Mouse (Mus musculus): ENCODE measurements at regions not wholly inside any gene's neighbourhood (a gene's known extent, or its start where the extent isn't known, plus 50 kb on each side); places are given as distances from the start of the nearest gene placed in this dataset.

DNA sequence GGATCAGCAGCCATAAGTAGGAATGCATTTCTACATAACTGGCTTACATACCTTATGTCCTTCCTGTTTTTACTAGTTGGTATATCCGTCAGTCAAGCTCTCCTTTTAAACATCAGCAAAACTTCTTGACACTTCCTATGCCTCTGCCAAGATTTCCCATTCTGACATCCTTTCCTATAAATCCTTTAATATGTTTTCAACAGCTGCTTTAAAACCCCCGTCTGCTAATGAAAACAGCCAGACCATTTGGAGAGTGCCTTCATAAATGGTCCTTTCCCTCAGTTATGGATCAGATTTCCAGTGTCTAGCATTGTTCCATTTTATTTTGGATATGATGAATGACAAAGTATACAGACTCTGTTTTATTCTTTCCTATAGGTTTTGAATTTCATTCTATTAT is 270.7 kb upstream of the Rgmb start:
- no peak for DNase-seq (ENCODE audit: low read depth, low spot score)
- H3K9me3 ChIP-seq (replicated peaks; ENCODE audit: insufficient read depth, low read length) = no peaks in the 10 kb centered on the region
- H3K27ac ChIP-seq (ENCODE audit: control insufficient read depth, low read depth, low read length) = no peak overlapping the region
- no peak overlapping the region for H3K4me3 ChIP-seq (ENCODE audit: control insufficient read depth in 1 of 2, insufficient read depth in 1 of 2, low read depth in 2 of 2, low read length in 2 of 2)
- TF ChIP-seq ELF1 (IDR thresholded peaks at IDR 0.05; ENCODE audit: low read depth, low read length) (no peak), CTCF (IDR thresholded peaks at IDR 0.05 in 2 of 3, conservative IDR thresholded peaks at IDR 0.05 in 1 of 3; ENCODE audit: control insufficient read depth in 1 of 3, insufficient read depth in 1 of 3, low read depth in 2 of 3, low read length in 3 of 3, poor library complexity in 1 of 3, severe bottlenecking in 1 of 3) (no peak), KAT2A (conservative IDR thresholded peaks at IDR 0.05; ENCODE audit: low read depth, low read length) (no peak), MAX (IDR thresholded peaks at IDR 0.05; ENCODE audit: low read length) (no peak), TBP (IDR thresholded peaks at IDR 0.05; ENCODE audit: low read depth, low read length) (no peak), E2F4 (IDR thresholded peaks at IDR 0.05; ENCODE audit: borderline replicate concordance, low read depth, low read length) (no peak), USF1 (IDR thresholded peaks at IDR 0.05; ENCODE audit: low read depth, low read length) (no peak), RCOR1 (IDR thresholded peaks at IDR 0.05; ENCODE audit: low read depth, low read length) (no peak), ZMIZ1 (IDR thresholded peaks at IDR 0.05; ENCODE audit: low read depth, low read length) (no peak), MAFK (IDR thresholded peaks at IDR 0.05; ENCODE audit: borderline replicate concordance, low read depth, low read length) (no peak), ZKSCAN1 (IDR thresholded peaks at IDR 0.05; ENCODE audit: low read depth, low read length) (no peak), POLR2AphosphoS5 (IDR thresholded peaks at IDR 0.05; ENCODE audit: borderline replicate concordance, low read depth, low read length) (no peak), TAL1 (IDR thresholded peaks at IDR 0.05; ENCODE audit: low read length) (no peak), TCF12 (IDR thresholded peaks at IDR 0.05; ENCODE audit: low read depth, low read length) (no peak), CHD2 (IDR thresholded peaks at IDR 0.05; ENCODE audit: low read length) (no peak), ETS1 (IDR thresholded peaks at IDR 0.05; ENCODE audit: low read depth, low read length) (no peak), EP300 (IDR thresholded peaks at IDR 0.05; ENCODE audit: low read depth in 1 of 2, low read length in 2 of 2) (no peak)
- H3K9ac ChIP-seq (ENCODE audit: control insufficient read depth, low read depth, low read length, poor library complexity, severe bottlenecking) = no peak overlapping the region
- no peaks in the 10 kb centered on the region for H3K4me1 ChIP-seq (ENCODE audit: control insufficient read depth in 1 of 2, insufficient read depth in 2 of 2, low read length in 2 of 2)
- H3K79me2 ChIP-seq (ENCODE audit: control insufficient read depth, insufficient read depth, low read length, poor library complexity) = no peaks in the 10 kb centered on the region
- no peaks in the 10 kb centered on the region for H3K36me3 ChIP-seq (ENCODE audit: control insufficient read depth in 1 of 2, insufficient read depth in 2 of 2, low read length in 2 of 2)
- H3K27me3 ChIP-seq (ENCODE audit: control insufficient read depth in 1 of 2, insufficient read depth in 2 of 2, low read length in 2 of 2) = no peaks in the 10 kb centered on the region

DNA sequence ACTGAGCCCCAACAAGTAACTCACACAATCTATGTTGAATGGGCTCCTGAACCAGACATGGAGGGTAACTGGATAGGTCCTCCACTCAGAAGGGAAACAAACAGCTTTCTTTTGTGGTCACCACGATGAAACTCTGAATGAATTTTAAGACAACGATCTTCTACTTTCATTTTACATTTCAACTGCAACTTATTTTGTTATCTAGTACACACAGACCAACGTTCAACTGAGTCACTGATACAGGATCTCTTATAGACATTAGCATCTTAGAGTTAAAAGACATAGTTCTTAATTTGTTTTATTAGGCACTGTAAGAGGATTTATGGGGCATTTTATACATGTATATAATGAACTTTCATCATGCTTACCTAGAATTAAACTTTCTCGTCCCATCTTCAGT is 262.1 kb upstream of the Rgmb start:
- Histone ChIP-seq H3K79me2 (ENCODE audit: control insufficient read depth, insufficient read depth, low read length, poor library complexity) (no peaks in the 10 kb centered on the region), H3K9me3 (replicated peaks; ENCODE audit: insufficient read depth, low read length) (no peaks in the 10 kb centered on the region), H3K27me3 (ENCODE audit: control insufficient read depth in 1 of 2, insufficient read depth in 2 of 2, low read length in 2 of 2) (no peaks in the 10 kb centered on the region), H3K27ac (ENCODE audit: control insufficient read depth, low read depth, low read length) (peak overlapping the region; percentile 53; the same call in 1 of the 2 replicates), H3K4me3 (ENCODE audit: control insufficient read depth in 1 of 2, insufficient read depth in 1 of 2, low read depth in 2 of 2, low read length in 2 of 2) (peak overlapping the region; percentile 39 to 50; a peak in 3 of 4 replicates), H3K4me1 (ENCODE audit: control insufficient read depth in 1 of 2, insufficient read depth in 2 of 2, low read length in 2 of 2) (peaks cover 0 to 6% of the 10 kb centered on the region in 2 experiments; a peak in 1 of 4 replicates), H3K36me3 (ENCODE audit: control insufficient read depth in 1 of 2, insufficient read depth in 2 of 2, low read length in 2 of 2) (no peaks in the 10 kb centered on the region; a peak in 1 of 4 replicates), H3K9ac (ENCODE audit: control insufficient read depth, low read depth, low read length, poor library complexity, severe bottlenecking) (no peak overlapping the region)
- TF ChIP-seq UBTF (IDR thresholded peaks at IDR 0.05; ENCODE audit: borderline replicate concordance, insufficient read depth, low read depth, low read length) = no peak
- no peak for TF ChIP-seq ZKSCAN1 (IDR thresholded peaks at IDR 0.05; ENCODE audit: low read depth, low read length)
- TF ChIP-seq TCF12 (IDR thresholded peaks at IDR 0.05; ENCODE audit: low read depth, low read length) = peak; percentile 25; the same call in 1 of the 2 replicates
- peak; percentile 34 to 81; a peak in 3 of 4 replicates for TF ChIP-seq EP300 (IDR thresholded peaks at IDR 0.05; ENCODE audit: low read depth in 1 of 2, low read length in 2 of 2)
- peak; percentile 57; the same call in 1 of the 2 replicates for TF ChIP-seq MYB (IDR thresholded peaks at IDR 0.05; ENCODE audit: low read depth, low read length)
- no peak for TF ChIP-seq POLR2AphosphoS5 (IDR thresholded peaks at IDR 0.05; ENCODE audit: borderline replicate concordance, low read depth, low read length)
- no peak for TF ChIP-seq POLR2AphosphoS2 (IDR thresholded peaks at IDR 0.05; ENCODE audit: low read length)
- TF ChIP-seq ZMIZ1 (IDR thresholded peaks at IDR 0.05; ENCODE audit: low read depth, low read length) = no peak
- no peak for TF ChIP-seq MXI1 (IDR thresholded peaks at IDR 0.05; ENCODE audit: low read depth, low read length)
- TF ChIP-seq RCOR1 (IDR thresholded peaks at IDR 0.05; ENCODE audit: low read depth, low read length) = no peak
- TF ChIP-seq BHLHE40 (IDR thresholded peaks at IDR 0.05; ENCODE audit: borderline replicate concordance, low read depth, low read length) = no peak
- DNase-seq (ENCODE audit: low read depth, low spot score) = peak; percentile 38
